In the genomic region with DNA sequence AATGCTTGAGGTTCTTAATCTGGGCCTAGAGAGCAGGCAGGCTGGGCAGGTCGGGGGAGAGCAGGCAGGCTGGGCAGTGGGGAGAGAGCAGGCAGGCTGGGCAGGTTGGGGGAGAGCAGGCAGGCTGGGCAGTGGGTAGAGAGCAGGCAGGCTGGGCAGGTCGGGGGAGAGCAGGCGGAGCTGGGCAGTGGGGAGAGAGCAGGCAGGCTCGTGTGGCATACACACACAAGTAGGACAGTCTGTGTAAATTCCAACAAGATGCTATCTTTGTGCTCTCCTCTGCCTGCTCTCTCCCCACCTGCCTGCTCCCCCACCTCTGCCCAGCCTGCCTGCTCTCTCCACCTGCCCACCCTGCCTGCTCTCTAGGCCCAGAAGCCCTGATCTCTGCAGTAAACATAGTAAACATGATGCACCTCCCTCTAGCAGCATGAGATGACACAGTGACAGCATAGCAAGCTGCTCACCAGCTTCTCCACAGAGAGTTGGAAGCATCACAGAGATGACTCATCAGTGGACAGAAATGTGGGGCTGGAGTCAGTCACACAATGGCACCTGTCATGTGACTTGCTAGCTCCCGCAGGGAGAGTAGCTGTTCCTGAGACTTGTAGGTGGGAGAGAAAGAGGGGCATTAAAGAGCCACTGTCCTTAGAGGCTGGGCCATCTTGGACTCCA, we compare ENCODE assay signal across 13 mouse cellular contexts.
DNase-seq lines count a peak whose midpoint lies in the region; TF ChIP-seq lines count a peak whose summit lies in the region.
"Had no signal": no experiment of that assay in that cellular context is flagged by ENCODE, and none has a peak within 500 bp of the region (broad histone marks: within the 10 kb centered on the region; RNA-seq: fewer than 3 reads in every experiment).

No protein-coding gene starts in this region.

- no peak for TF ChIP-seq CTCF in layer of hippocampus, adult 2 months (conservative IDR thresholded peaks at IDR 0.05)

- H3K27ac ChIP-seq in layer of hippocampus, adult 2 months, result 0 out of 2 replicates have a peak overlapping the region, but pooled peaks have one; percentile 36
- H3K27ac ChIP-seq: forebrain, embryonic 13.5 days; kidney, embryonic 15.5 days; liver, embryonic 13.5 days had no signal

- no peak overlapping the region for H3K4me3 ChIP-seq in layer of hippocampus, adult 2 months
- H3K4me3 ChIP-seq: forebrain, embryonic 13.5 days; kidney, embryonic 15.5 days; liver, embryonic 13.5 days had no signal

- peak; percentile 12 to 30 for DNase-seq in adrenal gland, postnatal 36 days
- DNase-seq in adrenal gland, postnatal 25 days, result no peak
- peak in 1 of 2 experiments; percentile 42 for DNase-seq in layer of hippocampus, adult 2 months (ENCODE audit: low spot score in 2 of 2)
- DNase-seq in layer of hippocampus, postnatal 25 days (ENCODE audit: extremely low spot score in 1 of 2, low spot score in 1 of 2), result no peak
- peak; percentile 81 for DNase-seq in cerebellum, adult 11 months
- DNase-seq in left cerebral cortex, adult 9 months (ENCODE audit: low spot score in 2 of 2), result peak; percentile 44 to 68
- no peak for DNase-seq in gastrocnemius, postnatal 4 days (ENCODE audit: low spot score in 2 of 2)
- DNase-seq in yolk sac, embryonic 10.5 days (ENCODE audit: low spot score), result no peak
- DNase-seq: heart, postnatal 36 days; liver, embryonic 13.5 days; thymus, adult 18-20 months had no signal

Comparison
In these comparisons a context has a peak if more than half of its experiments do, and no peak if none do; other contexts are left out.
1. DNase-seq: peak in adrenal gland, postnatal 36 days (2 of 2), cerebellum, adult 11 months (single experiment) and left cerebral cortex, adult 9 months (2 of 2); none in adrenal gland, postnatal 25 days (single experiment), layer of hippocampus, postnatal 25 days (0 of 2), gastrocnemius, postnatal 4 days (0 of 2) and yolk sac, embryonic 10.5 days (single experiment).